8 mouse cellular contexts compared by ENCODE assay signal in the genomic region with DNA sequence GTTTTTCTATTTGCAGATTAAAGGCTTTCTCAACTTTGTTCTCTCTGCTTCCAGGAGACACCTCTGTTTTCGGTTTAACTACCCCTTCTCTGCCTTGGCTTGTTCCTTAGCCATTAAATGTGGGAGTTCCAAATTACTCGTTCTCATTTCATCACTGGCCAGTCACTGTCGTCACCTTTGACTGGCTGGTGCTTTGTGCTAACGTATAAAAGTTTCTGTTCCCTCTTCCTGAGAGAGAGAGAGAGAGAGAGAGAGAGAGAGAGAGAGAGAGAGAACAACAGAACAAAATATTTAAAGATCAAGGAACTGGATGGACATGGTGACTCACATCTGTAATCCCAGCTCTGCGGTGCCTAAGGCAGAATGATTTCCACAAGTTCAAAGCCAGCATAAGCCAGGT.
"Had no signal": no experiment of that assay in that cellular context is flagged by ENCODE, and none has a peak within 500 bp of the region (broad histone marks: within the 10 kb centered on the region; RNA-seq: fewer than 3 reads in every experiment).

No protein-coding gene starts in this region.

- DNase-seq: kidney, adult 11 months; kidney, adult 9 months; kidney, postnatal 36 days; lung, postnatal 14 days; right cerebral cortex, postnatal 14 days; thymus, postnatal 14 days had no signal

- ATAC-seq: liver, embryonic 12.5 days; midbrain, embryonic 15.5 days had no signal
